Mouse (Mus musculus) midbrain, embryonic 11.5 days (tissue): ENCODE measurements around the gene Sez6l. TPM values are rescaled to one million over a fixed set of nuclear protein-coding genes. Genes with fewer than 3 reads are reported as not detected.

ENCODE experiments used
- ATAC-seq: fragments of 200-750 bp; cut with Nextera tagmentation; 2 replicates; pipeline ENCODE4 v1.8.0; 2017; ENCODE audit warnings: moderate TSS enrichment, moderate library complexity; ENCODE audit not compliant: low FRiP score
- DNase-seq: peaks from one replicate; pipeline ENCODE4 v3.0.0; 2015; ENCODE audit warnings: low spot score; ENCODE audit errors: missing footprints
- H3K27ac ChIP-seq: fragments of 300-500 bp; sonication (generic); 2 replicates; pipeline ENCODE4 v1.5.1; 2014; ENCODE audit warnings: low read depth, low read length
- H3K27me3 ChIP-seq: fragments of 300-500 bp; sonication (generic); 2 replicates; pipeline ENCODE4 v1.6.1; 2014; ENCODE audit warnings: mild to moderate bottlenecking, low read length, moderate library complexity, mixed read lengths; ENCODE audit not compliant: control insufficient read depth, insufficient read depth
- H3K36me3 ChIP-seq: fragments of 300-500 bp; sonication (generic); 2 replicates; pipeline ENCODE4 v1.6.1; 2014; ENCODE audit warnings: mild to moderate bottlenecking, low read length, moderate library complexity, mixed read lengths; ENCODE audit not compliant: control insufficient read depth, insufficient read depth
- H3K4me1 ChIP-seq: fragments of 300-500 bp; sonication (generic); 2 replicates; pipeline ENCODE4 v1.6.1; 2014; ENCODE audit warnings: low read length; ENCODE audit not compliant: control insufficient read depth, insufficient read depth
- H3K4me2 ChIP-seq: fragments of 300-500 bp; sonication (generic); 2 replicates; pipeline ENCODE4 v1.6.1; 2014; ENCODE audit warnings: mild to moderate bottlenecking, moderate library complexity
- H3K4me3 ChIP-seq: fragments of 300-500 bp; sonication (generic); 2 replicates; pipeline ENCODE4 v1.5.1; 2014; ENCODE audit warnings: low read depth, low read length
- H3K9ac ChIP-seq: fragments of 300-500 bp; sonication (generic); 2 replicates; pipeline ENCODE4 v1.6.1; 2014; ENCODE audit warnings: low read length
- H3K9me3 ChIP-seq: fragments of 300-500 bp; sonication (generic); 2 replicates; pipeline ENCODE4 v1.6.1; 2016; ENCODE audit warnings: low read length; ENCODE audit not compliant: control insufficient read depth
- WGBS: fragments of 180-500 bp; shearing (Covaris S2); extraction: QIAGEN DNeasy Blood & Tissue Kit; methylation state at CpG from one replicate; pipeline ENCODE4 v1.1.7; 2014; 5-methylcytosine and 5-hydroxymethylcytosine counted together
- polyA plus RNA-seq: library from polyadenylated mRNA; unstranded; fragments of >200 nt; fragmentation: Nextera tagmentation; extraction: Ambion mirVana; gene quantifications from 2 replicates; pipeline ENCODE4 v1.2.1, GENCODE M21; 2014

Sez6l gene
- polyA plus RNA-seq, 1 experiment from 2014 or later: 2.6 TPM

DNA sequence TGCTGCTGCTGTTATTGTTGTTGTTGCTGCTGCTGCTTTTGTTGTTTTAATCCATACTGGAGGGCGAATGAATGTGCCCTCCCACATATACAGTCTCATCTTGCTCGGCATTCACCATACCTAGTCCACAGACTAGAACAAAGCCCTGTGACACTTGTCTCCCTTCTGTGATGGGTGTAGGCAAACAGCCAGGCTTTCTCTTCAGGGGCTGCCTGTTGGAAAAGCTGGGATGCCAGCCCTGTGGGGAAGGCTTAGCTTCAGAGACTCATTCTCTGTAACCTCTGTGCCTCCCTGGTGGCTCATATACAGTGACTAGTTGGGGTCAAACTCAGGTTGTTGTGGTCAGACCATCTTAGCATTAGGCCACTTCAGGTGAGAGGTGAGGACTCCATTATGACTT lies 30.1 kb upstream of the Sez6l start:
- H3K27me3 ChIP-seq: no peaks in the 10 kb centered on the region

DNA sequence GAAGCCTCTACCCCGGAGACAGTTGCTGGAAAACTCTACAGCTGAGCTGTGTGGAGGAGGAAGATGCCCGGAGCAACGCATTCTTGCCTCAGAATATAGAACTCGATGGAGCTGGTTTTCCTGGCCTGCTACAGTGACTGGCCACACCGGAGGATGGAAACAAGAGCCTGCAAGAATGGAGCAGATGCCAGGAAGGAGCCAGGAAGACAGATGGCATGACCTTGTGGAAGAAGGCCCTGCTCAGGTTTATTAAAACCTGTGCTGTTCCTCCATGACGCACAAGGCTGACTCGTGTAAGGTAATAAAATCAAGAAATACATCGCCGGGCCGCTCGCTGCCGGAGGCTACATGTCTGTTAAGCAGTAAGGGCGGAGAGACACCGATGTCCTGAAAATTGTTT lies 28.4 kb upstream of the Sez6l start:
- H3K27ac ChIP-seq: no peak overlapping the region
- WGBS: 87% methylated on average over 14 of the region's 14 CpGs

More for the DNA sequence above, 30.1 kb upstream of the Sez6l start:
- H3K36me3 ChIP-seq: no peaks in the 10 kb centered on the region
- ATAC-seq (no peak), DNase-seq (no peak)
- no peak overlapping the region for H3K4me2 ChIP-seq
- H3K4me3 ChIP-seq: no peak overlapping the region
- H3K9me3 ChIP-seq: no peaks in the 10 kb centered on the region
- H3K9ac ChIP-seq: no peak overlapping the region
- H3K27ac ChIP-seq: no peak overlapping the region
- 74% methylated on average over 2 of the region's 2 CpGs for WGBS
- H3K4me1 ChIP-seq: no peaks in the 10 kb centered on the region

DNA sequence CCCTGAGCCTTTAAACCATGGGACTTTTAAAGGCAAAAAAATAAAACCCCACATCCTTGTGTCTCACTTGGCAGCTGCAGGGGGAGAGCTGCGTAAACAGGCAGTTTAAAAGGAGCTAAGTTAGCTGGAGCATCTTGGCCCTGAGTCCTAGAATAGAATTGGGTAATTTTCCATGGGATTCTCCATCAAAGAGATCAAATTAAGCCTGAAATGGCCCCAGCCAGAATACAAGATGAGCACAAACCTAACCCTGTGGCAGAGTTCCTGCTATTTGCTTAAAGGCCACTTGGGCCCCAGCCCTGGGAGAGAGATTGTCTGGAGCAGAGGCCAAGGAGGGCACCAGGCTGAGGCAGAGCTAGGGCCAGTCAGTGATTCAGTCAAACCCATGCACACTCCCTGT lies 27.3 kb upstream of the Sez6l start:
- H3K27me3 ChIP-seq: no peaks in the 10 kb centered on the region
- H3K9ac ChIP-seq: no peak overlapping the region
- ATAC-seq (no peak), DNase-seq (peak; percentile 80)
- H3K9me3 ChIP-seq: no peaks in the 10 kb centered on the region
- no peak overlapping the region for H3K4me2 ChIP-seq
- H3K27ac ChIP-seq: no peak overlapping the region
- H3K4me3 ChIP-seq: no peak overlapping the region
- H3K36me3 ChIP-seq: no peaks in the 10 kb centered on the region
- H3K4me1 ChIP-seq: no peaks in the 10 kb centered on the region
- WGBS: 62% methylated on average over 1 of the region's 1 CpGs

More for the DNA sequence above, 28.4 kb upstream of the Sez6l start:
- H3K4me3 ChIP-seq: no peak overlapping the region
- H3K9ac ChIP-seq: no peak overlapping the region
- no peaks in the 10 kb centered on the region for H3K4me1 ChIP-seq
- H3K27me3 ChIP-seq: no peaks in the 10 kb centered on the region
- no peaks in the 10 kb centered on the region for H3K36me3 ChIP-seq
- H3K9me3 ChIP-seq: no peaks in the 10 kb centered on the region
- no peak for ATAC-seq
- no peak overlapping the region for H3K4me2 ChIP-seq
- DNase-seq: peak; percentile 19

DNA sequence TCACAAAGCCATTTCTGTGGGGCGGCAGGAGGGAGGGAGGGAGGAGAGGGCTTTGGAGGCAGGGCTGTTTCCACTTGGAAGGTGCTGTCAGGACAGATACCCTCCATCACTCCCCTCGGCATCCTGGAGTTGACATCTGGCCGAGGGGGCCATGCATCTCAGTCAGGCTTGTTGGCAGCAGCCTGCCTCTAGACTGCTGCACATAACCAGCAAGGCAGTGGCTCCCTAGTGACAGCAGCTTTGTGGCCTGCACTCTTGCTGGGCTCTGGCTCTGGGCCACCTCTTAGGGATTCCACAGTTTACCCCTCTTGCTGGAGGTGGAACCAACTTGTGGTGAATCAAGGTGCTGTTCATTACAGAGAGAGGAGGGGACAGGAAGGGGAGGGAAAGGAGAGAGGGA lies 26.6 kb upstream of the Sez6l start:
- H3K9me3 ChIP-seq: no peaks in the 10 kb centered on the region
- DNase-seq (peak; percentile 78), ATAC-seq (no peak)
- no peak overlapping the region for H3K27ac ChIP-seq
- no peak overlapping the region for H3K4me2 ChIP-seq
- no peak overlapping the region for H3K4me3 ChIP-seq
- H3K9ac ChIP-seq: no peak overlapping the region
- H3K27me3 ChIP-seq: no peaks in the 10 kb centered on the region
- no peaks in the 10 kb centered on the region for H3K4me1 ChIP-seq
- no peaks in the 10 kb centered on the region for H3K36me3 ChIP-seq
- 34% methylated on average over 3 of the region's 3 CpGs for WGBS

DNA sequence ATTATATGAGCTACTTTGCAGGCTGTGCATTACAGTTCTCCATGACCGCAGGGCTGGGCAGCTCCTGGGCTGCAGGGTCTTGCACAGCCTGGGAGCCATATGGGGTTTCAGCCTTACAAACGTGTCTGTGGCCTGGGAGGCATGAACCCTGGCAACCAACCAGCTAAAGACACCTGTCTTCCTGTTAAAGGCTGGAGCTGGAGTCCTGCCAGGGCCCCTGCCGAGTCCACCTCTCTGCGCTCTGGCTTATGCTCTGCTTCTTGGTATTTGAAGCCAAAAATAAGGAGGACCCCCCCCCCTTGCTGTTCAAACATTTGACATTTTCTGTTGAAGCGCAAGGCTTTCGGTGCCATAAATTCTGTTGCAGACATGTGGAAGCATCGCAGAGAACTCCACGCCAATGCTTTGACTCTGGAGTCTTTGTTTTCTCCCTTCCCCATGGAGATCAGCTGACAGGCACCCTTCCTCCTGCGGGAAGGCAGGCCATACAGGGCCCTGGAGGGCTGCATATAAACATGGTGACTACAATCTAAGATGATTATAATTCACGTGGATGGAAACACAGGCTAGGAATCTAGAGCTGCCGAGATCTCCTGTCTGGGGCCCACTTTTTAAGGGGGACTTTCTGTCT lies 23.4 kb upstream of the Sez6l start:
- Histone ChIP-seq H3K27ac (no peak overlapping the region), H3K4me3 (no peak overlapping the region), H3K4me1 (peaks cover 5% of the 10 kb centered on the region; the same call in 1 of the 2 replicates), H3K36me3 (no peaks in the 10 kb centered on the region), H3K9me3 (no peaks in the 10 kb centered on the region), H3K9ac (no peak overlapping the region), H3K4me2 (no peak overlapping the region), H3K27me3 (no peaks in the 10 kb centered on the region)
- DNase-seq: peak; percentile 31
- no peak for ATAC-seq
- 66% methylated on average over 11 of the region's 11 CpGs for WGBS

DNA sequence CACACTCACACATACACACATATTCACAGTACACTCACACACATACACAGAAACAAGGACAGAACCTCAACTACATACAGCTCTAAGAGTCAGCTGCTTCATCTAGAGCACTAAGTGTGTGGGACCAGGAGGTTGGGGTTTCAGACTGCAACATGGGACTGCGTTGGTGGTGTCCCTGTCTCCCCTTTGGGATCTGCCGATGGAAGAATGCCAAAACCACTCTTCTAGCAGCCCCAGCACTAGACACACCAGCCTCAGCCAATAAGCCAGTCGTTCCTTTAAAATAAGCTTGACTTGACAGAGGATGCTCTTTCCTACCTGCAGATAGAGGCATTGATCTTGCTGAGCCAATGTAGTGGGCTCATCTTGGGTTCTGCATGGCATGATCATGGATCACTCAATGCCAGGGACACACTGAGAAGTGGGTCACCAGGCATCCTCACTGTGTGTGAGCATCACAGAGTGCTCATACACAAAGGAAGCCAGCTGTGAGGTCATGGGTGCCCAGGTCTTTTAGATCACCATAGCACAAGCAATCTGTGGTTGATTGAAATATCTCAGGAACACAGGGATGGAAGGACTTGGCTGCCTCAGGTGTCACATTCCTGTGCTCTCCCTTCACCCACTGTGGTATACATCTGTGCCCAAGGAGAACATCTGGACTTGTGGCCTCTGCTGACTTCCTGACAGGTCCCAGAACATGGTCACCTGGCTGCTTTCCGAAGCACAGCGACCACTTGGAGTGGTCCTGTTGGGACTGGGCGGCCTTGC lies 22.7 kb upstream of the Sez6l start:
- DNase-seq (peak; percentile 61), ATAC-seq (no peak)
- Histone ChIP-seq H3K4me3 (no peak overlapping the region), H3K27me3 (no peaks in the 10 kb centered on the region), H3K27ac (no peak overlapping the region), H3K9ac (no peak overlapping the region), H3K9me3 (no peaks in the 10 kb centered on the region), H3K4me1 (peaks cover 10% of the 10 kb centered on the region; the same call in 1 of the 2 replicates), H3K36me3 (no peaks in the 10 kb centered on the region), H3K4me2 (no peak overlapping the region)
- 85% methylated on average over 6 of the region's 6 CpGs for WGBS

DNA sequence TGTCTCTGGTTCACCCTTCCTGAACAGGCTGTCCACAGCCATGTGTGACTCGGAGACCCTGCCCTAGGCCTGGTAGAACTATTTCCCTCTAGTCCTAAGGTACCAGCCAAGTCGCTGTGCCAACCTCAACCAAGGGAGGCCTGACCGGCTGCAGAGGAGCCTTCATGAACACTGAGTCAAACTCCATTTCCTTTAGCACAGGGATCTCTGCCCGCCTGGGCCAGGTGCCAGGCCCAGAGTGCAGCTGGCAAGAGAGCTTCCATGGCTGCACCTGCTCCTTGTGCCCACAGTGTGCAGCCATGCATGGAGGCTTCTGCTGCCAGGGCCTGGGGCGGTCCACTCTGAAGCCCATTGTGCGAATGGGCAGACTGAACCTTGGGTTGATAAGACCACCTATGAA lies 20.9 kb upstream of the Sez6l start:
- Histone ChIP-seq H3K9ac (no peak overlapping the region), H3K27me3 (no peaks in the 10 kb centered on the region), H3K4me3 (no peak overlapping the region), H3K36me3 (no peaks in the 10 kb centered on the region), H3K4me2 (no peak overlapping the region), H3K27ac (no peak overlapping the region), H3K4me1 (peaks cover 10% of the 10 kb centered on the region; the same call in 1 of the 2 replicates), H3K9me3 (no peaks in the 10 kb centered on the region)
- WGBS: 90% methylated on average over 6 of the region's 6 CpGs
- DNase-seq (peak; percentile 39), ATAC-seq (no peak)

DNA sequence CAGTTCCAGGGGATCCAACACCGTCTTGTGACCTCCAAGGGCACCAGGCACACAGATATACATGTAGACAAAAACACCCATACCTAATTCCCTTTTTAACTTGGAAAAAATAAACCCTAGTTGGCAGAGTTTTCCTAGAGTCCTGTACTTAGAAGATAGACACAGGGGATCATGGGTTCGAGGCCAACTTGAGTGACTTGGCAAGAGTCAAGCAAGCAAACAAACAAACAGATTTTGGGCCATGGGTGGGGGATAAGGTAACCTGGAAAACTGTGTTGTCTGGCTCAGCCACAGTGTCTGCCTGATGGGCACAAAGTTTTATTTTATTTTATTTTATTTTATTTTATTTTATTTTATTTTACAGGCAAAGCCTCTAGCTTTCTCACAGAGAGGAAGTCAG lies 20.3 kb upstream of the Sez6l start:
- no peak overlapping the region for H3K4me2 ChIP-seq
- H3K4me3 ChIP-seq: no peak overlapping the region
- peak; percentile 33 for DNase-seq
- ATAC-seq: no peak
- no peaks in the 10 kb centered on the region for H3K36me3 ChIP-seq
- no peak overlapping the region for H3K9ac ChIP-seq
- 84% methylated on average over 2 of the region's 2 CpGs for WGBS
- no peak overlapping the region for H3K27ac ChIP-seq
- H3K9me3 ChIP-seq: no peaks in the 10 kb centered on the region
- H3K4me1 ChIP-seq: peaks cover 10% of the 10 kb centered on the region; the same call in 1 of the 2 replicates
- no peaks in the 10 kb centered on the region for H3K27me3 ChIP-seq

DNA sequence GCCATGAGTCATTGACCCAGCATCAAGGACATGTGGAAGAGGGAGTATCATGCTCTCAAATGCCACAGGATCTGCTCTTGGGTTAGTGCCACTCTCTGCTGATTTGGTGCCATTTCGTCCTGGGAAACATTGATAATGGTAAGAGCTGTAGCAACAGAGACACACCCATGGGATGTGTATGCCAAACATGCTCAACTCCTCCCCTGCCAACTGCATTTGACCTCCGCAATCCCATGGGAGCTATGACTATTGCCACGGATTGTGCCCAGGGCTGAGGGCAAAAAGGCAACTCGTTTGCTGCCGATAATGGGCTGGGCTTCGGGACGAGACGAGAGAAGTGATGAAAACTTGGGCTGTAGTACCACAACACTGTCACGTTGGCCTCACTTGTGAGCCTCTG lies 19.7 kb upstream of the Sez6l start:
- WGBS: 94% methylated on average over 9 of the region's 9 CpGs
- H3K4me3 ChIP-seq: no peak overlapping the region
- H3K4me2 ChIP-seq: no peak overlapping the region

More for the DNA sequence above, 19.7 kb upstream of the Sez6l start:
- Histone ChIP-seq H3K27ac (no peak overlapping the region), H3K27me3 (no peaks in the 10 kb centered on the region), H3K36me3 (no peaks in the 10 kb centered on the region), H3K4me1 (peaks cover 10% of the 10 kb centered on the region; the same call in 1 of the 2 replicates), H3K9ac (no peak overlapping the region), H3K9me3 (no peaks in the 10 kb centered on the region)
- ATAC-seq: no peak
- peak; percentile 53 for DNase-seq
